Mouse (Mus musculus): ENCODE measurements at regions not wholly inside any gene's neighbourhood (a gene's known extent, or its start where the extent isn't known, plus 50 kb on each side); places are given as distances from the start of the nearest gene placed in this dataset.

DNA sequence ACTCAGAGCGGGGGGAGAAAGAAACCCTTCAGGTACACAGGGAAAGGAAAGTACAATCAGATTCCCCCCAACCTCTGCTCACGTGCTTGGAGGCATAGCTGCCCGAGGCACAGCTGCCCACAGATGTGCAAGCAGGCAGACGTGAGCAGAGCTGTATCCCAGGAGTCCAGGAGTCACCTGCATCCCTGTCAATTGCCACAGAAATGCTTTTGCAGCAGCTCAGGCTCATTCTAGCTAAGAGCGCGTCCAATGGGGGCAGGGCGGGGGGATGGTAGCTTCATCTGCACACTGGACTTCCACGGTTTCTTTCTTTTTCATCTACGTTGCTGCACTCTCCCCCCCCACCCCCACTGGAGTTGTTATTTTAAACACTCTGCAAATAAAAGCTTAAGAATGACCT, 66.0 kb upstream of the Fat4 start:
- no peak for DNase-seq (ENCODE audit: low spot score)

DNA sequence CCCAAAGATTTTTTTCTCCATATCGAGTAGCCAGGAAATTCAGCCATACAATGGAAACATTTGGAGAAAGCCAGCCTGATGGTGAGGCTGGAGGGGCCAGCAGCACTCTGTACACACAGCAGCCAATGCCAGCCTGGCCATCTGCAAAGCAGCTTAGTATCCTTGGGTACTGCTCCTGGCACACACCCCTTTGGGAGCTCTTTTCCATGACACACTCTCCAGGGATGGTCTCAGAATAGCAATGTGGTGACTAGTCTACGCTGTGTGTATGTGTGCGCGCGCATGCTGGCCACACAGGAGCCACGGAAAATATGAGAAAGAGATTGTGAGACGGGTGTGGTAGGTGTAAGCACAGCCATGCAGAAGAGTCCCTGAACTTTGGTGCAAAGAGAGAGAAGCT, 66.4 kb upstream of the Fat4 start:
- DNase-seq (ENCODE audit: low spot score), result peak; percentile 14

DNA sequence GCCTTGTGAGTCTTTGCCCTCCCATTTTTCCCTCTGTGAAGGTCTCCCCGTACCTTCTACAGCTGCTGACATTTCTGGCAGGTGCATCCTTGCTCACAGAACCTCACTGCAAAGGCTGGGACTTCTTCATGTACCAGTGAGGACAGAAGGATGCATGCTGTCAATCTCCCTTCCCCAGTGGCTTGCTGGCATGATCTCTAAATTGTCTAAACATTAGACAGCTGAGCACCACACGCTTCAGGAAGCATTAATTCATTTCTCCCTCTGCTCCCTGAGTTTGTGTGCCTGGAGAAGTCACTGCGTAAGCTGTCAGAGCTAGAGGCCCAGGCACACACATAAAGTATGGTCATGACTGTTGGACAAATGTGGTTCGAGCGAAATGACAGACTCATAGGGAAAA, 69.1 kb upstream of the Fat4 start:
- no peak for DNase-seq (ENCODE audit: low spot score)

DNA sequence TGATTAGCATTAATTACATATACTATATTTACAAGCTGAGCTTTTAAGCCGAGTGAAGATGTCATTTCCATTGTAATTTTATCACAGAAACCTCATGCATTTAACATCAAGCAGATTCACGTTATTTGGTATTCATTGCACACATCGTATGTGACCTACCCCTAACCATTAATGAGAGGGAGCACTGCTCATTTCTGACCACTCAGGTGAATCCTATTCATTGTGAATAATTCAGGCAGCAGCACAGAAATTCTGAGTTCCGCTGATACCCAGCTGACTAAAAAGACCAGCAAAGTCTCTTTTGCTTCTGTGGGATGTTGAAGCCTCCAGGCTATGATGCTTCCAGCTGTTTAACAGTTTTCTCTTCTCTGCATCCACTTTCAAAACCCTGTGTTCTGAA, 74.3 kb upstream of the Fat4 start:
- DNase-seq (ENCODE audit: low spot score), result no peak

DNA sequence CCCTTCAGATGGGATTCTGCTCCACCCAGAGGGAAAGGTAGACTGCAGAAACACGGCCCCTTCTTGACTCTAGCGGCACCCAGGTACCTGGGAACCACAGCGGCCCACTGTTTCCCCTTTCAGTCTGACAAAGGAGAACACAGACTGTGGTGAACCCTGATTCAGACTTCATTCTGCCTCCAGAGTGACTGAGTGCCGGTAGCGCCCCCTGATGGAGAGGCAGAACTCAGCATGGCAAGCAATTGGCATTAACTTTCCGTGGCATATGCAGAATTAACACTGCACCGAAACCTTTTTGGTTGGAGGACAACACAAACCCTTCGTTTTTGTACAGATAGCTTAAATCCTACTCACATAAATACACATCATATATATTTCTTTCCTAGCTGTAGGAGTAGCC, 75.1 kb upstream of the Fat4 start:
- DNase-seq (ENCODE audit: low spot score), result no peak

DNA sequence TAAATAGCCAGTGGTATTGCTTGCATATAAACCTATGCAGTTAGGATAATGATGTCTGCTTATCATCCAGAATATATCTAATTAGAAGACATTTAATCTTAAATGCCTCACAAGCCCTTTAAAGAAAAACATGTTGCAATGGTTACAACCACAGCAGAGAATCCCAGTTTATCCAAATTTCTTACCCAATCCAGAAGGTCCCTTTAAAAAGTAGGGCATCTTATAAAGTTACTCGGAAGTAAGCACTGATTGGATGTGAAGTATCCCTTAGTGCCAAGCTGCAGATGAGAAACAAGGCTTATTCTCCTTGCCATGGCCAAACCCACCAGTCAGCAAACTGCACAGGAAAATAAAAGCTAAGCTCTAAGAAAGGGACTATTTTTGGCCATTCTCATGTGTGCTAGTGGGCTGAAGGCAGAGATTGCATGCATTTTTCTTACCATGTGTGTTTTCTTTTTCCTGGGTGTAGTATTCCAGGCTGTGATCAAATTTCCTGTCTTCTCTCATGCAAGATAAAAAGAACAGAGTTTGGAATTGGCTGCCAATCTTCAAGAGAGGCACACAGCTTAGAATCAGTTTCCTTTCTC, 80.2 kb upstream of the Fat4 start:
- no peak for DNase-seq (ENCODE audit: low spot score)

DNA sequence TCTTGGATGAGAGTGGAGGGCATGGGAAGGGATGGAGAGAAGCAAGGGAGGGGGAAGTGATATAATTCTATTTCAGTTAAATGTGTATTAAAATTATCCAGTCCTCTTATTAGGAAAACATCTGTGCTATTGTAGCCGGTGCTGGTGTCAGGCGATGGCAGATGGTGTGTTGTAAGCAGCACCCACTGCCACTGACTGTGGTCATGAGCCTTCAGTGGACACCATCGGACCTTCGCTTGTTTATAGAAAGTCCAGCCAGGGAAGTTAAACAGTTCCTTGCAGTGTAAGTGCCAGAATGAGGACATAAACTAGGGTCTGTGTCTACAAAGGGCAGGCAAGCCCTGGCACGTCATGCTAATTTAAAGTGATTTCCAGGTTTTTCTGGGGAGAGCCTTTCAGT, 80.7 kb upstream of the Fat4 start:
- DNase-seq (ENCODE audit: low spot score), result no peak

DNA sequence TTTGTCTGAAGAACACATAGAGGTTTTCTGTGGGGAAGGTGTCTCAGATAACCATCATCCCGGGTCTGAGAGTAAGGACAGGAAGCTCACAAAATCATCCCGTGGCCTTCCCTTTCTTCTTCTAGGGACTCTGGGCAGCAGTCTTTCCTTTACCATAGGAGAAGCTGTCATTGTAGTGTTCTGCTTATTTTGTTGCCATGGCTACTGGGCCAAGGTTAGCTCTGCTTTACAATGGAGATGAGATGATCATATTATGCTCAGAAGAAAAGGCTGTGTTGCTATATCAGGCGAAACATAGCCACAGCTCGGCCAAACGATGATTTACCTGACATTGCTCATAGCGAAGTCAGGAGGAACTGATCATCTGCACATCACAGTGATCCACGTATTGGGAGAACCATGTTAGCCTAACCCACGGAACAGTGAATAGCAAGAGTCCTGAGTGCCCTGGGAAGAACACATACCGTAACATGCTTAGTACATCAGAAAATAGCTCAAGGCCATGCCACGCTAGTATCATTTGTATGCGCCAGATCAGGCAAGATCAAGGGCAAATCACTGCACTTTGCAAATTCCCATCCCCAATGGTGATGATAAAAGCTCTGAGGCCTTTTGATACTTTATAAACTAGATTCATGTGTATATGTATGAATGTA, 91.0 kb upstream of the Fat4 start:
- no peak for DNase-seq (ENCODE audit: low spot score)

DNA sequence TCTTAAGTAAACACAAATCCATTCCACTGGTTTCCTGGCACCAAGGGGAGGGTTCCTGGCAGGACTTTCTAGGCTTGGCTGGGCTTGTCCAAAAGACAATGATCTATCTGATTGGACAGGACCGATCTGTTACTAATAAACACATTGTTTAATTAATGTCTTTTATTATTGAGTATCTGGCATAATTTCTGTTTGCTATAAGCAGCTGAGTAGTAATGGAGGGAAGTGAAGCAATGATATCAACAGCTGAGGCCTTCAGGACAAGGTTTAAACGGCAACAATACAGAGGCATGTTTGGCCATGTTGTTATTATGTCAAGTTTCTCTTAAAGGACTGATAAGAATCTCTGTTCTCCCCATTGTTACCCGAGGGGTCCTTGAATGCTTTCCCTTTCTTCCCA, 93.5 kb upstream of the Fat4 start:
- DNase-seq (ENCODE audit: low spot score), result no peak

DNA sequence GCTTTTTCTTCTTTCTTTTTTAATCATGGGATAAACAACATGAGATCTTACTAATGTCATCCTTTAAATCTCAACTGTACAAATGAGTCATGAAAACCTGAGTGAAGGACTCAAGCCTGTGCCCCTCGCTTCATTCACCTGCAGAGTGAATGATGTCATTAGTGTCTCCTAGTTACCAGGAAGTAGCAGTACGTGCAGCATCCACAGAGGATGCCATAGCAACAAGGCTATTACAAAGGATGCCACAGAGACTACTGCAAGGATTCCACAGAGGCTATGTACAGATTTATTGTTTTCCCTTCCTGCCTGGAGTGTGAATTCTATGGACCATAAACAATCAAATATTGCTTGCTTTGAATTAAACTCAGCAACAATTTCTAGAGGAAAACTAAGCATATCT, 98.0 kb upstream of the Fat4 start:
- no peak for DNase-seq (ENCODE audit: low spot score)

DNA sequence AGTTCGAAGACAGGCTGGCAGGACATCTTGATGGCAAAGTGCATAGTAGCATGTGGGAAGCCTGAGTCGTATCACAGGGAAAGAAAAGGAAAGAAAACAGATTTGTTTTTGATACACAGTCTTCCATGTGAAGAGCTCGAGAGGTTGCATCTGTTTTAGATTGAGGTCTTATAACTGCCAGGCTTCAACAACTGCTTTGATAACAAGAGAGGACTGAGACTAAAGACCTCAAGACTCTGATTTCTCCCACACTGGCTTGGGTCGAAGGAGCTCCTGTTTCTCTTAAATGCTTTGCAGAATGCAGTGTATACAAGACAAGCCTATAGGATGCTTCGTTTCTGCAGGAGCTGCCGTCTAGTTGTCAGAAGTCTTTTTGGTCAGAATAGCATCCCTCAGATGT, 103.0 kb upstream of the Fat4 start:
- no peak for DNase-seq (ENCODE audit: low spot score)

DNA sequence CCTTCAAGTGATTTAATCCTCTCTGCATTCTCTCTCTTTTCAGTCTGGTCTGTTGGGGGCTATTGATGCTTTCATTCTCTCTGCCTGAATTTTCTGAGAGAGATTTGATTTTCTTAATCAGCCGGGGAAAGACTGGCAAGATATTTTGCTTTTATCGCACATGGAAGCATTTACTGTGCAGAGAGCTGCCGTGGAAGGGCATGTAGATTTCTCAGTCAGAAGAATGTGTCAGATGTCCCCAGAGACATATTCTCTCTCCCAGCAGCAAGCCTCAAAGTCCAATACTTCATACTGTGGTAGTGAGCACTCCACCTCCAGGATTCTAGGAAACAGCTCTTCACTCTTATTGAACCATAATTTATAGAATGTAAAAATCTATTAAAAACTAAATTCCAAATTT, 103.7 kb upstream of the Fat4 start:
- no peak for DNase-seq (ENCODE audit: low spot score)

DNA sequence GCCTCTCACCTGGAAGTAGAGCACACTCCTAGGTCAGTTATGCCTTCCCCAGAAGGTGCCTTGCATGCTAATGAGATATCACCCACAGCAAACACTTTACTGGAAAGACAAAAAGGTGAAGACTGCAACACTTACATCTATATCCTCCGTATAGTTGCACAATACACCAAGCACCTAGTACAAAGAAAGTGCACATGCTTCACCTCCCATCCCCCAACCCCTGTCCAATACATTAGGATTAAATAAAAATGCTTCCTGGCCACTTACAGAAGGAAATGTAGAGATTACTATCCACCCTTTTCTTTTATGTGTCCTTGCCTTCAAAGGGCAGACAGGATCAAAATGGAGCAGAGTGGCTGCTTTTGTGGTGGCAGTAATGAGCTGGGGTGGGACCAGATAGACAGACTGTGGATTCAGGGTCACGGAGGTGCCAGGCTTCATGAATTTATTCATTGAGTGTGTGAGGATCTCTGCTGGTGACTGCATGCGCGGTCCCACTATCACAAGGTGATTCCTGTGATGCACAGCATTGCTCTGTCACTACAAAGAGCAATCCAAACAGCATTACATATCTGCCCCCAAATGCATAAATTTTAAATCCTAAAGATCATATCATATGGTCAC, 109.9 kb upstream of the Fat4 start:
- DNase-seq (ENCODE audit: low spot score), result no peak

DNA sequence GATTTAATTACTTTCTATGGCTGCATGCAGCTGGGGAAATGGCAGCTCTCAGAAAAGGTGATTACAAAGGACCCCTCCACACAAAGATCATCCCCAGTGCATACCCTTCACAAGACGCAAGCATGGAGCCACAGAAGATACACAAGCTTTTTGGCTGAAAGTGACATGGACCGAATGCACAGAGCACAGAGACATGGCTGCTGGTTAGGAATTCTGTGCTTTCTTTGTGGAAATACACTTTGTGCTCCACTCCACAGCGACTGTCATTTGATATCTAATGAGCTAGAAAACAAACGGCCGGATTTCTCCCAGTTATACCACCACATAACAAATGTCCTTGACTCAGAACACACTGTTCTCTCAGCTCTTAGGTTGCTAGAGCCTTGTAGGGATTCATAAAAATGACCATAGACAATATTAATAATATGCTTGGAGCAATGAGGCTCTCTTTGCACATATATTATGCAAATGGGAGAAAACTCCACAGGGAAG, 132.1 kb upstream of the Fat4 start:
- DNase-seq (ENCODE audit: low spot score), result no peak

DNA sequence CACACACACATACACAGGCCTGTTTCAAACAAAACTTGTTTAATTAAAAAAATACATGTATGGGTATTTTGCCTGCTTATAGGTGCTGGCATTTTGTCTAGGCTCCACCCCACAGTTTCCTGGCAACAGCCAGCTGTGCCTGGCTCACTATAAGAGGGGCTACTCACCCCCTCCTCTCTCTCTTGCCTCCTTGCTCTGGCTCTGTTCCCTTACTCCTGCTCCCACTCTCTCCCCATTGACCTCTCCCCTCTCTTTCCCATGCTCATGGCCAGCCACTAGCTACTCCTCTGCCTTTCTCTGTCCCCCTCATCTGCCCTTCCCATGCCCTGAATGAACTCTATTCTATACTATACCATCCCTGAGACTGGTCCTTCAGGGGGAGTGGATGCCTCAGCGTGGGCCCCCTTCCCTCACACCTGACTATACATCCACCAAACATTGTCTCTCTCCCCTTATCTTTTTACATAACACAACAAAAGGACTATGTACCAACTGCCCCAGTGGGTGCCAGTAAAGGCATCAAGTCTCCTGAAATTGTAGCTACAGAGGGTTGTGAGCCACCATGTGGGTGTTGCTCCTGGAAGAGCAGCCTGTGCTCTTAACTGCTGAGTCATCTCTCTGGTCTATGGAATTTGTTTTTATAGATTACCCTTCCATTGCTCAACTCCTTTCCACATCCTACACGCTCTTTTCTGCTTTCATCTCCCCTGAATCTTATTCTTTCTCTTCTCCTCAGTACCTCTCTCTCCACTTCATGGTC, 133.1 kb upstream of the Fat4 start:
- DNase-seq (ENCODE audit: low spot score), result no peak

DNA sequence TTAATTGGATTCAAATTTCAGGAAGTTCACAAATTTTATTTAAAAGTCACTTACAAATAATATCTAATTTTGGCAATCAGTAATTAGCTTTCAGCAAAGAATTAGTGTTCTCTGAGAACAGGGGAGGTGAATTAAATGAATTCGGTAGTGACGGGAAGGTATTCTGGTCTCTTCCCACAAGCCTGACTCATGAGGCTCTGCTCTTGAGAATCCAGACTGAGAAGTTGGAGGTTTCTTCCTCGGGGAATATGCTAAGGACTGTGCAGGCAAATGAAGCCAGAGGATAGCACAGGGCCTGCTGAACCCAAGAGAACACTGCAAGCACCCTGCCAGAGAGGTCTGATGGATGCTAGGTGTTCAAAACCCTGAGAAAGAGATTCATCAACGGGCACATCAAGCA, 144.6 kb upstream of the Fat4 start:
- DNase-seq (ENCODE audit: low spot score), result no peak

DNA sequence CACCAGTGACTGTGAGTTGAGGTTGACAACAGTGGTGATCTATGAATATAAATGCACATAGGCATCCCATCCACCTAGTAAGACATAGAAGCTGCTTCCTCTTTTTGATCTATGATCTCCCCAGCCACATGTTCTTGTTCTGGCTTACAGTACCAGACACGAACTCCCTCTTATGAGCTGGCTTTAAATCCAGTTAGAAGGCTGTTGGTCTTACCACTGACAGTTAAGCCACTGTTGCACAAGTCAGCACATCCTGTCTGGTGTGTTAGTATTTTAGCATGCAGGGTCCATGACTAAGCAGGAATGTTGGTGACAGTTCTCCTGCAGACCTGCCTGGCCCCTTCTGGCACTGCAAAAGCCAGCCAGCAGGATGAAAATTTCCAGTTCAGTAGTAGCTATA, 164.1 kb upstream of the Fat4 start:
- no peak for DNase-seq (ENCODE audit: low spot score)

DNA sequence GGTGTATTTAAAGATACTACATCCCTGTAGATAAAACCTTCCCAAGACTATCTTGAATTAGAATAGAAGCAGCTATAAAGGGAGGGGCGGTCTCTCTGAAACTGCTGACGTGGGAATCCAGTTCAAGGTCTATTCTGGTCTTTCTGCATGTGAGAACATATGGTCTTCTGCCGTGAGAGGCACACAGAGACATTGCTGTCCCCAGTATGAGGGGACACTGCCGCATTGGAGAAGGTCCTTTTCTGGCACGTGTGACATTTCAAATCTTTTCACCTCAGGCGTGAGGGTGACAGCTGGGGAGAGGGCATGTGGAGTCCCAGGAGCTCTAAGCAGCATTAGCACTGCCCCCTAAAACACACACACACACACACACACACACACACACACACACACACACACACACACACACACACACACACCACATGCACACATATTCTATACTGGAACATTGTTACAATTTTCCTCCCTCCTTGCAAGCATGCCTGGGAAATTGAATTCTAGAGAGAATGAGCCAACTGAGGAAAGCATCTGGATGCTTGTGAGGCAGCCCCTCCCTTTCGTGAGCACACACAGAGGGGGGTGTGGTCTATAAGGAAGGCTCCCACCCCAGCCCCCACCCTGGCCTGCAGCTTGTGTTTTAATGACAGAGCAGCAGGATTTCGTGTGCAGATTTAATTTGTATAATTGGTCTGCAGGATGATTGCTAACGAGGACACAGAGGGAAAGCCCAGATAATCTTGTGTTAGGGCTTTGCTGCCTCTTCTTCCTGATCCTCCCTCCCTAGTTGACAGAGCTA, 174.5 kb upstream of the Fat4 start:
- no peak for DNase-seq (ENCODE audit: low spot score)

DNA sequence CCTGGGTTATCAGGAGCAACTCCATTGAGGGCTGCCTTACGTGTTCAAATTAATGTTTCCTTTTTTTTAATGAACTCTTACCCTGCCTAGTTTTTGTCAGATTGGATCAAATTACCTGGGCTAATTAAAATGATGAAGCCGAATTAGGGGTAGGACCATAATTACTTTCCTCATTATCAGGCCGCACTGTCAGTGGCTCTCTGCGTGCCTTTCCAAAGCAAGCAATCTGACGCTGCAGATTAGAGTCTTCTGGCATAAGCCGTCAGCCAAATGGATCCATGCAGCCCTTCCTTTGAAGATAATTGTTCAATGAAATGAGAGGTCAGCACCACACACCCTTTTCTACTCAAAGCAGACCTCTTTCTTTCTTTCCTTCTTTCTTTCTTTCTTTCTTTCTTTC, 175.5 kb upstream of the Fat4 start:
- DNase-seq (ENCODE audit: low spot score), result no peak

DNA sequence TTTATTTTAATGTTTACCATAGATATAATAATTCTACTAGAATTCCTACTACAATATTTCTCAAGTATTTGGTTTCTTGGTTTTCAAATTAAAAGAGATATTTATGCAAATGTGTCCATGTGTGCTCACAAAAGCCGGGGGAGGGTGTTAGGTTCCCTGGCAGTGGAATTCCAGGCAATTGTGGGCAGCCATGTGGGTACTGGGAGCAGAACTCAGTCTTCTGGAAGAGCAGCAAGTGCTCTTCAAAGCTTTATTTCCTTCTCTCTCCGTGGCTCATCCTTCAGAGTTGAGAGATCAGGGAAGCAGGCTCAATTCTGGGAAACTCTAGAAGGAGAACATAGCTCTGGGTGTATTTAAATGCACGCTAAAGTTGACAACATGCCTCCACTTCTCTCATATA, 178.8 kb upstream of the Fat4 start:
- DNase-seq (ENCODE audit: low spot score), result no peak

DNA sequence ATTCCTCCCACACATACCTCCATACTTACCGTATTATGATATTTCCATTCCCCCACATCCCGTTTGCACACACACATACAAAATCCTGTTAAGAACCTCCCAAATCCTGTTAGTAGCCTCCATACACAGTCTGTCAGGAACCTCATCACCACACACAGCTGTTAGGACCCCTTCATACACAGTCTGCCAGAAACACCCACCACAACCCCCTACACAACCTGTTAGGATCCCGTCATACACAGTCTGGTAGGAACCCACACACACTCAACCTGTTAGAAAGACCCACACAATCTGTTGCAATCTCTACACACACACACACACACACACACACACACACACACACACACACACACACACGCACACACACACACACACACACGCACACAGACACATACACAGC, 187.5 kb upstream of the Fat4 start:
- no peak for DNase-seq (ENCODE audit: low spot score)

DNA sequence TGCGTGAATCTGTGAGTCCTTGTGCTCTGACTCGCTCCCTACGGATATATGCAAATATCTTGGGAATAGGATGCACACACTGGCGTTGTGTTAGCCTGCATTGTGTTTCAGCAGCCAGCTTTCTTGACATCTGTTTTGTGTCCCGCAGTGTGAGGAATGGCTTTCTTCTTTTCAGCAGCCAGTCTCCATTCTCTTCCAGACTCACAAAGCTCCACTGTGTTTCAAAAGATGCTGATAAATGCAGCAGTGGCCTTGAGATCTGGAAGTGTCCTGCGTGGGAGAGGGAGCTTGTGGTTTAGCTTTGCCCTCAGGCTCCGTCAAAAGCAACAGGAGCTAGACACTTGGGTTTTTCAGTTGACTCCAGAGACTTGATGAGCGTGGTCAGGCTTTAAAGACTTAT, 188.9 kb upstream of the Fat4 start:
- DNase-seq (ENCODE audit: low spot score), result no peak

Data from gastrocnemius, adult 18-20 months (tissue).